Mouse (Mus musculus): ENCODE data around the gene Rplp0.

Rplp0 gene

DNA sequence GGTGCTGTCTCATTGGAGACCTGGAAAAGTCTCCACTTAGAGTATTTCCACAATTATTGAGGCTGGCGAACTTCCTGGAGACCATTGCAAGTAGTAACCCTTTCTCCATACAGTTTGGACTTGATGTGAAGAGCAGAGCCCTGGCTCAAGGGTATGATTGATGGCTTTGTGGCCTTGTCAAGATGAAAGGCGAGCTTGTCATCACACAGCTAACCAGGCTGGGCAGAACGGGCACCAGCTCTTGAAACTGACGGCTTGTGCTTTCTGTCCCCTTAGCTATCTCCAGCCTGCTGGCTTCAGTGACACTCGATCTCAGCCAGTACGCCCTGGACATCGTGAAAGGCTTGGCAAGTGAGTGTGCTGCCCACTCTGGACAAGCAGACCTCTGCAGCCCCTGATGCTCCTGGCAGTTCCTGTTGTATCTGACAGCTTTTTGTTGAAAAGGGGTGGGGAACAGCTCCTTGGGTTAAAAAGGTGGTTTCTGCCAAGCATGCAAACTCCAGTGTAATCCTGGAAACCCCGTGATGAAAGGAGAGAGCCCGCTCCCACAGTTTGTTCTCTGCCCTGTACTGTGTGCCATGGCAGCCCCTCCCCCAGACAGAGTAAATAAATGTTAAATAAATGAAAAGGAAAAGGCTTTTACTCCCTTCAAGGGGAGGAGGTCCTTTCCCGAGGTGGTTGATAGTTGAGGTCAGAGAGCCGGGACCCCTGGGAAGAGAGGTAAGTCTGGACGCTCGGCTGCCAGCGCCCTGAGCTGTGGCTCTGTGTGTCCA, 21.1 kb downstream of the Rplp0 start:
- ATAC-seq (ENCODE audit: low TSS enrichment) = no peak

DNA sequence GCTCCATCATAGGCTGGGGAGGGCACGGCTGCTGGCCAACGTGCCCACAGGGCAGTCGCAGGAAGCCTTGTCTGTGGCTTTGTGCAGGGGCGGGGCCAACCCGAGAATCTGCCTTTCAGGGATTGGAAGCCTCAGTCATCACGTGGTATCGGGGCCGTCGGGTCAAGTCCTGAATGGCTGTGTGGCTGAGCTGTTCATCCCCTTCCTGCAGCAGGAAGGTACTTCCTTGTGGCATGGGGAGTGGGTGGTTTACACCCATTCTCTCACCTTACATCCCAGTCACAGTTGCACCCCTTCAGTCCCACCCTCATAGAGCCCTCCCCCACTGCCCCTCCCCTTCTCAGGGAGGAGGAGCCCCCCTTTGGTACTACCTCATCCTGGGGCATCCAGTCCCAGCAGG, 22.4 kb downstream of the Rplp0 start:
- ATAC-seq (ENCODE audit: low TSS enrichment) = no peak

DNA sequence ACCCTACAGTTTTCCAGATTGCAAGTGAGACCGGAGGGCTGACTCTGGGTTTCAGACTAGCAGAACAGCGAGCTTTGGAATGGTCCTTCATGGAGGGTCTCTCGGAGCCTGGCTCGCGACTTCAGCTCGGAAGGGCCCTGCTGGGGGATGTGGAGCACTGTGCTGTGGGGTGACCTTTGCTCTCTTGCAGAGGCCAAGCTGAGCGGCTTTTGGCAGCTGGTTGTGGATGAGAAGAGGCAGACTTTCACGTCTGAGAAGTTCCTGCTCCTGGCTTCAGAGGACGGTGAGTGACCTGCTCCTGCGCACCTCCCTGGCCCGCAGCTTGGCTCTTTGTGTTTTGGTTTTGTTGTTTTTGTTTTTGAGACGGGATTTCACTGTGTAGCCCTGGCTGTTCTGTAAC, 26.3 kb downstream of the Rplp0 start:
- ATAC-seq (ENCODE audit: low TSS enrichment) = no peak

DNA sequence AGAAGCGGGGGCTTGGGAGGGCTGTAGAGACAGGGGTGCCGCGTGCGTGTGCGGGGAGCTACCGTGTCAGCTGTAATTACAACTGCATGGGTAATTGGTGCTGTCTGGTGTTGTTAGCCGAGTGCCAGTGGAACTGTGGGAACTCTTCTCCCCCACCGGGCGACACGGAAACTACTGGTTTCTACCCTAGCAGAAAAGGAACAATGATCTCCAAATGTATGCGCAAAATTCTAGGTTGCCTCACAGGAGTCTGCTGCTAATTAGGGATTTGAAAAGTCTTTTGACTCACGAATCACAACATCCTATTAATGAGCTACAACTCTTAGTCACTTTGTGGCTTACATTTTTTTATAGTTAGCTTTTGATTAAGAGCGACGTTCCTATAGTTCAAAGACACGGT, 26.9 kb downstream of the Rplp0 start:
- ATAC-seq (ENCODE audit: low TSS enrichment) = no peak; the same call in 1 of the 2 replicates

DNA sequence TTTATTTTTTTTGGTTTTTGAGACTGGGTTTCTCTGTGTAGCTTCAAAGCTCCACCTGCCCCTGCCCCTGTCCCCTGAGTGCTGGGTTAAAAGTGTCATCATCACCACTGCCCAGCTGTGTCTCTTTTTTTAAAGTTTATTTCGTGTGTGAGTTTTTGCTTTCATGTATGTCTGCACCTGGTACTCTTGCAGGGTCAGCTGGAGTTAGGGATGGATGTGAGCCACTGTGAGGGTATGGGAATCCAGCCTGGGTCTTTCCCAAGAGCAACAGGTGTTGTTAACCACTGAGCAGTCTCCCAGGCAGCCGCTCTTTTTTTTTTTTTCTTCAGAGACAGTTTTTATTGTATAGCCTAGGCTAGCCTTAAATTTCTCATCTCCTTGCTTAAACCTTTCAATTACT, 27.5 kb downstream of the Rplp0 start:
- no peak for ATAC-seq (ENCODE audit: low TSS enrichment)

DNA sequence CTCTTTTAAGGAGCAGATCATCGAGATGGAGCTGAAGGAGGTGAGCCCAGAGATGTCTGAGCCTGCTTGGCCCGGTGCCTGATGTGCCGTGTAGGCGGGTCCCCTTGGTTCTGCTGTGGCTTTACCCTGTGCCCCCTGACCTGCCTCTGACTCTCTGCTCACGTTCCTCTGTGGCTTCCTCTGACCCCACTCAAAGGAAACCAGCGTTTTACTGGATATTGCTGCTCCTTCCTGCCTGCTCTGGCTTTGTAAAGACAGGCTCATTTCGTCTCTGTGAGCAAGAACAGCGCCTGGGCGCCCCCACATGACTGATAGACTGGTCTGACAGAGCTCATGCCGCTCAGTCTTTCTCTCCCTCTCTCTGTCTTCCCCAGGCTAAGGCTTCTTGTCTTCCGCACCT, 31.8 kb downstream of the Rplp0 start:
- no peak for ATAC-seq (ENCODE audit: low TSS enrichment)

DNA sequence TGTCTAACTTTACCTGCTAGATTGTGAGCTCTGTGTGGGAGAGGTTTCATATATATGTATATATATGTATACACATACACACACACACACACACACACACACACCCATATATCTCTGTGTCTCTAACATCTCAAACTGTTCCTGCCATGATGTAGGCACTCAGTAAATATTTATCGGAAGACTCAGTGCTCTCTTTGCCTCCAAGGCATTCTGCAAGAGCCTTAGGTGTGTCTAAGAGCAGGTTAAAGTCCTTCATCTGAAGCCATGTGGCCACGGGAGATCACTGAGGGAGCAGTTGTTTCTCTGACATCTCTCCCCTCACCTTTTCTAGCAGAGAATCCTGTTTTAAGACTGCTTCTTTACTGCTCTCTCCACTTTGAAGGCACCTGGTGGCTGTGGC, 32.2 kb downstream of the Rplp0 start:
- no peak for ATAC-seq (ENCODE audit: low TSS enrichment)

DNA sequence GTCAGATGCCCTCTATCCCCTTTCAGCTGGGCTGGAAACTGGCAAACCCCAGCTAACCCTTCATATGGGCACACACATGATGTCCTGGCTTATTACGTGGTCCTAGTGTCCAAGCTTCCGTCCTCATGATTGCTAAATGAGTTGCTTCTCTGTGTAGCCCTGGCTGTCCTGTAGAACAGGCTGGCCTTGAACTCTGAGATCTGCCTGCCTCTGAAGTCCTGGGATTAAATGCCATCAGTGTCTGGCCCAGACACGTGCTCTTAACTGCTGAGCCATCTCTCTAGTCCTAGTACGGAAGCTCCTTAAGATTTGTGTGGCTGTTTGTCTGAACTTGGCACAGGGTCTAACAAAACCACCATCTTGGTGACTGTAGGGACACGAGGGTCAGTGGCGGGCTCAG, 44.3 kb downstream of the Rplp0 start:
- no peak for ATAC-seq (ENCODE audit: low TSS enrichment)

DNA sequence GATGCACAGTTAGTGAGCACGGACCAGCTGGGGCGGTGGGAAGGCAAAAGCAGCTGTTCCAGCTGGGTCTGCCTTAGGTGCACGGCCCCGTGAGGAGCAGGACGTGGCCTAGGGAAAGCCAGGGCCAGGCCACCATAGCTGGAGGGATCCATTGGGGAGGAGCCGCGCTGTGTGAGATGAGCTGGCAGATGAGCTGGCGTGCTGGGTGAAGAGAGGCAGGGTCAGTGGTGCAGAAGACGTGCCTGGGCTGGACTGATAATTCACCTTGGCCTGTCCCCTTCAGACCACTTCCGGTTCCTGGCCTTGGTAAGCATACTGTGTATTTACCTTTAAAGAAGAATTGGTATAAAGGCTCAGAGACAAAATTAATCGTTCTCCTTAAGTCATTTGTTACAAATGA, 52.3 kb downstream of the Rplp0 start:
- no peak for ATAC-seq (ENCODE audit: low TSS enrichment)

Data from frontal cortex, adult (tissue).